Mouse (Mus musculus): Measurements from ENCODE around the gene Slc25a4. TPM values are rescaled to one million over a fixed set of nuclear protein-coding genes. Genes with fewer than 3 reads are reported as not detected.

Slc25a4 gene
- polyA plus RNA-seq (2014; fragmentation: Nextera tagmentation; extraction: Ambion mirVana) = 971 and 973 TPM in 2 replicates

- H3K4me3 ChIP-seq (replicated peaks; ENCODE audit: low read length) = peak within 1 kb of the TSS; percentile 78
- peak; percentile 98 for ATAC-seq (ENCODE audit: low FRiP score)
- peak within 1 kb of the TSS; percentile 95 for H3K27ac ChIP-seq
- DNase-seq (ENCODE audit: low spot score) = peak; percentile 94
- H3K27me3 ChIP-seq (ENCODE audit: control insufficient read depth, insufficient read depth, low read length) = no peaks in the 10 kb centered on the region
- peaks cover 38% of the 10 kb centered on the region for H3K36me3 ChIP-seq (replicated peaks; ENCODE audit: control insufficient read depth, insufficient read depth)
- H3K9ac ChIP-seq = peak within 1 kb of the TSS; percentile 96
- WGBS = under 1% methylated on average over 84 of the region's 84 CpGs
- peaks cover 33% of the 10 kb centered on the region for H3K4me1 ChIP-seq (replicated peaks; ENCODE audit: control insufficient read depth, insufficient read depth, low read length)
- H3K4me2 ChIP-seq (replicated peaks) = peak within 1 kb of the TSS; percentile 91
- H3K9me3 ChIP-seq (ENCODE audit: control insufficient read depth, low read length) = no peaks in the 10 kb centered on the region
These were observed at the start of gene Slc25a4 for GRCm38 (mm10) chr8:46210404-46211315. Slc25a4 (minus strand) TSS chr8:46211284.

- ATAC-seq (ENCODE audit: low FRiP score) (no peak), DNase-seq (ENCODE audit: low spot score) (no peak)
- Histone ChIP-seq H3K36me3 (replicated peaks; ENCODE audit: control insufficient read depth, insufficient read depth) (no peaks in the 10 kb centered on the region), H3K27me3 (ENCODE audit: control insufficient read depth, insufficient read depth, low read length) (no peaks in the 10 kb centered on the region), H3K27ac (no peak overlapping the region), H3K9ac (no peak overlapping the region), H3K9me3 (ENCODE audit: control insufficient read depth, low read length) (no peaks in the 10 kb centered on the region), H3K4me1 (replicated peaks; ENCODE audit: control insufficient read depth, insufficient read depth, low read length) (no peaks in the 10 kb centered on the region), H3K4me2 (replicated peaks) (no peak overlapping the region; the same call in 1 of the 2 replicates), H3K4me3 (replicated peaks; ENCODE audit: low read length) (no peak overlapping the region)
- 23% methylated on average over 19 of the region's 19 CpGs for WGBS
These were observed 47.0 kb upstream of the Slc25a4 start for GRCm38 (mm10) chr8:46257921-46258682.

GRCm38 (mm10) chr8:46252456-46252855 lies 41.4 kb upstream of the Slc25a4 start:
- no peaks in the 10 kb centered on the region for H3K4me1 ChIP-seq (replicated peaks; ENCODE audit: control insufficient read depth, insufficient read depth, low read length)
- no peaks in the 10 kb centered on the region for H3K36me3 ChIP-seq (replicated peaks; ENCODE audit: control insufficient read depth, insufficient read depth)
- no peak overlapping the region for H3K27ac ChIP-seq
- H3K27me3 ChIP-seq (ENCODE audit: control insufficient read depth, insufficient read depth, low read length) = 0 out of 2 replicates have a peak, but pooled peaks cover 3% of the 10 kb centered on the region
- DNase-seq (ENCODE audit: low spot score) = no peak
- H3K4me2 ChIP-seq (replicated peaks) = 0 out of 2 replicates have a peak overlapping the region, but pooled peaks have one; percentile 10
- H3K9ac ChIP-seq = no peak overlapping the region
- H3K4me3 ChIP-seq (replicated peaks; ENCODE audit: low read length) = no peak overlapping the region
- WGBS = 70% methylated on average over 13 of the region's 13 CpGs
- no peaks in the 10 kb centered on the region for H3K9me3 ChIP-seq (ENCODE audit: control insufficient read depth, low read length)
- ATAC-seq (ENCODE audit: low FRiP score) = no peak

GRCm38 (mm10) chr8:46251561-46251960 lies 40.5 kb upstream of the Slc25a4 start:
- no peaks in the 10 kb centered on the region for H3K36me3 ChIP-seq (replicated peaks; ENCODE audit: control insufficient read depth, insufficient read depth)
- no peaks in the 10 kb centered on the region for H3K4me1 ChIP-seq (replicated peaks; ENCODE audit: control insufficient read depth, insufficient read depth, low read length)
- H3K27me3 ChIP-seq (ENCODE audit: control insufficient read depth, insufficient read depth, low read length) = 0 out of 2 replicates have a peak, but pooled peaks cover 7% of the 10 kb centered on the region
- no peak overlapping the region for H3K27ac ChIP-seq
- H3K4me3 ChIP-seq (replicated peaks; ENCODE audit: low read length) = no peak overlapping the region
- 0 out of 2 replicates have a peak overlapping the region, but pooled peaks have one; percentile 32 for H3K9ac ChIP-seq
- no peak for DNase-seq (ENCODE audit: low spot score)
- no peaks in the 10 kb centered on the region for H3K9me3 ChIP-seq (ENCODE audit: control insufficient read depth, low read length)
- 23% methylated on average over 10 of the region's 10 CpGs for WGBS
- no peak for ATAC-seq (ENCODE audit: low FRiP score)
- H3K4me2 ChIP-seq (replicated peaks) = peak overlapping the region; percentile 39

- H3K9ac ChIP-seq = no peak overlapping the region
- no peak for DNase-seq (ENCODE audit: low spot score)
- WGBS = 7% methylated on average over 11 of the region's 11 CpGs
These were observed 35.3 kb upstream of the Slc25a4 start for GRCm38 (mm10) chr8:46246346-46246745.

GRCm38 (mm10) chr8:46242946-46243345 lies 31.9 kb upstream of the Slc25a4 start:
- H3K9ac ChIP-seq = no peak overlapping the region
- H3K4me2 ChIP-seq (replicated peaks) = no peak overlapping the region
- DNase-seq (ENCODE audit: low spot score) (no peak), ATAC-seq (ENCODE audit: low FRiP score) (no peak)
- H3K4me3 ChIP-seq (replicated peaks; ENCODE audit: low read length) = no peak overlapping the region
- H3K27me3 ChIP-seq (ENCODE audit: control insufficient read depth, insufficient read depth, low read length) = peaks cover 28% of the 10 kb centered on the region
- WGBS = 34% methylated on average over 7 of the region's 7 CpGs
- no peaks in the 10 kb centered on the region for H3K4me1 ChIP-seq (replicated peaks; ENCODE audit: control insufficient read depth, insufficient read depth, low read length)
- H3K27ac ChIP-seq = no peak overlapping the region
- no peaks in the 10 kb centered on the region for H3K9me3 ChIP-seq (ENCODE audit: control insufficient read depth, low read length)
- H3K36me3 ChIP-seq (replicated peaks; ENCODE audit: control insufficient read depth, insufficient read depth) = no peaks in the 10 kb centered on the region

More at GRCm38 (mm10) chr8:46246346-46246745, 35.3 kb upstream of the Slc25a4 start:
- Histone ChIP-seq H3K4me1 (replicated peaks; ENCODE audit: control insufficient read depth, insufficient read depth, low read length) (no peaks in the 10 kb centered on the region), H3K36me3 (replicated peaks; ENCODE audit: control insufficient read depth, insufficient read depth) (no peaks in the 10 kb centered on the region), H3K9me3 (ENCODE audit: control insufficient read depth, low read length) (no peaks in the 10 kb centered on the region), H3K27me3 (ENCODE audit: control insufficient read depth, insufficient read depth, low read length) (peaks cover 23% of the 10 kb centered on the region), H3K4me2 (replicated peaks) (no peak overlapping the region), H3K4me3 (replicated peaks; ENCODE audit: low read length) (no peak overlapping the region), H3K27ac (no peak overlapping the region)
- no peak for ATAC-seq (ENCODE audit: low FRiP score)

- no peaks in the 10 kb centered on the region for H3K4me1 ChIP-seq (replicated peaks; ENCODE audit: control insufficient read depth, insufficient read depth, low read length)
- H3K27me3 ChIP-seq (ENCODE audit: control insufficient read depth, insufficient read depth, low read length) = peaks cover 20% of the 10 kb centered on the region
- 0 out of 2 replicates have a peak overlapping the region, but pooled peaks have one; percentile 8 for H3K9ac ChIP-seq
- 32% methylated on average over 13 of the region's 13 CpGs for WGBS
- no peak overlapping the region for H3K27ac ChIP-seq
- H3K4me2 ChIP-seq (replicated peaks) = no peak overlapping the region
- H3K9me3 ChIP-seq (ENCODE audit: control insufficient read depth, low read length) = no peaks in the 10 kb centered on the region
- peak; percentile 93 for DNase-seq (ENCODE audit: low spot score)
- ATAC-seq (ENCODE audit: low FRiP score) = peak; percentile 73; the same call in 1 of the 2 replicates
- H3K36me3 ChIP-seq (replicated peaks; ENCODE audit: control insufficient read depth, insufficient read depth) = no peaks in the 10 kb centered on the region
- H3K4me3 ChIP-seq (replicated peaks; ENCODE audit: low read length) = no peak overlapping the region
These were observed 30.7 kb upstream of the Slc25a4 start for GRCm38 (mm10) chr8:46241568-46242374.

GRCm38 (mm10) chr8:46236441-46237223 lies 25.5 kb upstream of the Slc25a4 start:
- no peaks in the 10 kb centered on the region for H3K9me3 ChIP-seq (ENCODE audit: control insufficient read depth, low read length)
- H3K36me3 ChIP-seq (replicated peaks; ENCODE audit: control insufficient read depth, insufficient read depth) = no peaks in the 10 kb centered on the region
- DNase-seq (ENCODE audit: low spot score) = peak; percentile 42
- no peak for ATAC-seq (ENCODE audit: low FRiP score)
- H3K9ac ChIP-seq = no peak overlapping the region
- H3K4me1 ChIP-seq (replicated peaks; ENCODE audit: control insufficient read depth, insufficient read depth, low read length) = no peaks in the 10 kb centered on the region
- no peak overlapping the region for H3K4me2 ChIP-seq (replicated peaks)
- no peak overlapping the region for H3K27ac ChIP-seq
- no peak overlapping the region for H3K4me3 ChIP-seq (replicated peaks; ENCODE audit: low read length)
- WGBS = 64% methylated on average over 7 of the region's 7 CpGs
- H3K27me3 ChIP-seq (ENCODE audit: control insufficient read depth, insufficient read depth, low read length) = peaks cover 8% of the 10 kb centered on the region; the same call in 1 of the 2 replicates

All from hindbrain, embryonic 14.5 days (tissue).